Mouse (Mus musculus) CH12F3 (cell line): ENCODE results near the gene Wdfy1.

Experiments
- in situ Hi-C: fragments of 300-500 bp; cut with MboI; formaldehyde crosslinking; loops from 2 replicates; pipeline ENCODE4 v1.14.3; 2020; ENCODE audit warnings: low sequenced_read_pairs

Wdfy1 gene

GRCm38 (mm10) chr1:79669419-79669974 is 106.4 kb downstream of the Wdfy1 start:
- in situ Hi-C loops: no loop called here

GRCm38 (mm10) chr1:79664911-79665310 is 111.0 kb downstream of the Wdfy1 start:
- in situ Hi-C loops: no loop called here

- in situ Hi-C loops: no loop called here
These were observed 116.3 kb downstream of the Wdfy1 start for GRCm38 (mm10) chr1:79659598-79659997.

DNA sequence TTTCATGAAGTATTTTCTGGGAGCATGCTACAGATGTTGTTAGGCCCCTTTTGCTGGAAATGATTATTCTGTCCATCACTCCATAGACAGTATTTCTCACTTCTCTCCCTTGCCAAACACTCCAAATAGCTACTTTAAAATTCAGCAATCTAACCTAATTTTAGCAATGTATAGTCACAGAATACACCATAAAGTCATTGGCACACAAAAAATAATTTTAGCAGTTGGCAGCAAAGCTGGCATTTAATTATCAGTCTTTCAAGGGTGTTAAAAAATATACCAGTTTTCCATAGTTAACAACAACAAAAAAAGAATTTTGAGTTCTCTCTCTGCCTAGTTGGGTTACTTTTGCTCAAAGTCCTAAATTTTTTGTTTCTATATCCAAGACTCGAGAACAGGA is 118.5 kb downstream of the Wdfy1 start:
- in situ Hi-C loops: no loop called here

GRCm38 (mm10) chr1:79655819-79656555 is 120.0 kb downstream of the Wdfy1 start:
- in situ Hi-C loops: no loop called here

DNA sequence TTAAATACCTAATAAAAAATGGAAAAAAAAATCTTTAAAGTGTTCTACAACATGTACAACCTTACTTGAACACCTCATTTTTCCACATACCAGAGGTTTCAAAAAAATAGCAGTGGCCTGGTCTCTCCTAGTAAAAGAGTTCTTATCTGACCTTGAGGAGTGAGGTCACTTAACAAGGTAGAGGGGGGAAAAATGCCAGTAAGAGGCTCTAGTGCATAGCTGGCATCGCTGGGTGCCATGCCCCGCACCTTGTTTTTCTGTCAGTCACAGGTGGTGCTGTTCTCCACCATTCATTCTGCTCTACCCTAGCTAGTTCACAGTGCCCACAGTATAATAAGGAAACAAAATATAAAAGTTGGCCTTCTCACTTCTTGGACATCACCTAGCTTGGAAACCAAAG is 121.0 kb downstream of the Wdfy1 start:
- in situ Hi-C loops: no loop called here
